Mouse (Mus musculus) c-Kit-positive CD71-negative TER-119-negative erythroid progenitor cells, embryonic 14.5 days (primary cell): ENCODE results near the gene Macc1.

ENCODE experiments used
- DNase-seq: peaks from one replicate; pipeline ENCODE4 v3.0.0-alpha.2; 2013; ENCODE audit warnings: low read depth

The Macc1 gene

GRCm38 (mm10) chr12:119511145-119511544, 197.1 kb downstream of the Macc1 start:
- no peak for DNase-seq
